Mouse (Mus musculus) liver, postnatal 0 days (tissue): Measurements from ENCODE around the gene Immp2l.

Experiments used
- CTCF ChIP-seq: sonication (generic); IDR thresholded peaks from 2 replicates; pipeline ENCODE4 v1.5.1; 2016; ENCODE audit warnings: antibody characterized with exemption, low read depth
- EP300 ChIP-seq: IDR thresholded peaks from 2 replicates; pipeline ENCODE4 v1.6.1; 2016; ENCODE audit warnings: antibody characterized with exemption, low read depth, mild to moderate bottlenecking

DNA sequence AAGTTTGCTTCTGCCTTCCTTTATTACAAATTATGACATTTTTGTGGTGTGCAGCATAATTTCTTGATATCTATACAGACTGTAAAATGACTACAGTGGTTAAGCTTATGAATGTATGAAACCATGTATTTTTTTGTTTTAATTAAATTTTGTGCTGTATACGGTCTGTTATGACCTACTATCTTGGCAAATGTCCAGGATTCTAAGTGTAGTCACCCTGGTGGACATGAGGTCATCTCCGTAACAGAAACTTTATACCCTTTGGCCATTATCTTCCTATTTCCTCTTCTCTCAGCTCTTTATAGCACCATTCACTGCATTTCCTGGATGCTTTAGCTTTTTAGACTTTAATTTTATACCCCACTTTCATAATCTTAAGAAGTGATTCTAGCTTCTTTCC, 325.5 kb downstream of the Immp2l start:
- TF ChIP-seq CTCF (no peak), EP300 (no peak)
